Mouse (Mus musculus): ENCODE data around the gene Spop. TPM values are rescaled to one million over a fixed set of nuclear protein-coding genes. Genes with fewer than 3 reads are reported as not detected.
A peak's percentile ranks its signal among the peaks of the same experiment; 100 is the strongest.

Gene Spop
- polyA plus RNA-seq, 1 experiment, result 19.6 TPM

DNA sequence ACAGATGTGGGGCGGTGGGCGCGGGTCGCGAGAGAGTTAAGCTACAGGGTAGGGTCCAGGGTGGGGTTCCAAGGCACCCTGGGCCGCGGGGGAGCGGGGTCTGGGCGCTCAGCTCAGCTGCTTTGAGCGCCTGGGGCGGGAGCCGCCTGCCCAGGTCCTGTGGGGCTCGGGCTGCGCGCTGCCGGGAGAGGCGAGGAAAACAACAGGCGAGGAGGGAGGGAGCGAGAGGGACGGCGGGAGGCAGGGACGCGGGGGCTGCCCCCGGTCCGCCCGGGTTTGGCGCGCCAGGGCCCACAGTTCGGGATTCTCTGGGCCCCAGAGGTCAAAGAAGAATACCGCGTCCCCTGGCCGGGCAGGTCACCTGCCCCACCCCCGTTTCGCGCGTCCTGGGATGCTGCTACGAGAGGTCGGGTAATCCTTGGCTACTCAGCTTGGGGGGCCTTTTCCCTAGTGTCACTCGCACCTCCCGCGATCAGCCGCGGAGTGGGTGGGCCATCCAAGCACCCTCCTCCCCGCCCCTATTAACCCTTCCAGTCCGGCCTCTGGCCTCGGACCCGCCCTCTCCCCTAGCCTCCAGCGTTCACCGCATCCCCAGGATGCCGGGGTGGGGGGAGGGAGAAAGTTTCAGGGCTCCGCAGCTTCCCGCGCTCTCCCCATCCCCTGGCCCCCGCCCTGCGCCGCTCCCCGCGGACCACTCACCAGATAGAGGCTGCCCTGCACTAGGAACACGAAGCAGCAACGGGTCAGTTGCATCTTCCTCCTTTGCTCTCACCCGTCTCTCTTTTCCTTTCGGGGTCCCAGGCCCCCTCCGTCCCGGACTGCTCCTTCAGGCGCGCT, 99.8 kb downstream of the Spop start:
- TF ChIP-seq POLR2A (IDR thresholded peaks at IDR 0.05; ENCODE audit: control insufficient read depth, low read depth, low read length) (no peak), CTCF (IDR thresholded peaks at IDR 0.05; ENCODE audit: control insufficient read depth, insufficient read depth, insufficient replicate concordance, low read depth, low read length) (no peak)
- no peaks in the 10 kb centered on the region; the same call in 1 of the 2 replicates for H3K27me3 ChIP-seq (ENCODE audit: control insufficient read depth, insufficient read depth, low read length)
- no peaks in the 10 kb centered on the region for H3K36me3 ChIP-seq (ENCODE audit: control insufficient read depth, insufficient read depth, low read length)
- no peak overlapping the region; the same call in 1 of the 2 replicates for H3K27ac ChIP-seq (ENCODE audit: control insufficient read depth, insufficient read depth, low read depth, low read length)
- H3K4me3 ChIP-seq (ENCODE audit: control insufficient read depth, low read depth, low read length), result peak overlapping the region; percentile 71
- peaks cover 11% of the 10 kb centered on the region for H3K4me1 ChIP-seq (ENCODE audit: control insufficient read depth, insufficient read depth, low read length)

DNA sequence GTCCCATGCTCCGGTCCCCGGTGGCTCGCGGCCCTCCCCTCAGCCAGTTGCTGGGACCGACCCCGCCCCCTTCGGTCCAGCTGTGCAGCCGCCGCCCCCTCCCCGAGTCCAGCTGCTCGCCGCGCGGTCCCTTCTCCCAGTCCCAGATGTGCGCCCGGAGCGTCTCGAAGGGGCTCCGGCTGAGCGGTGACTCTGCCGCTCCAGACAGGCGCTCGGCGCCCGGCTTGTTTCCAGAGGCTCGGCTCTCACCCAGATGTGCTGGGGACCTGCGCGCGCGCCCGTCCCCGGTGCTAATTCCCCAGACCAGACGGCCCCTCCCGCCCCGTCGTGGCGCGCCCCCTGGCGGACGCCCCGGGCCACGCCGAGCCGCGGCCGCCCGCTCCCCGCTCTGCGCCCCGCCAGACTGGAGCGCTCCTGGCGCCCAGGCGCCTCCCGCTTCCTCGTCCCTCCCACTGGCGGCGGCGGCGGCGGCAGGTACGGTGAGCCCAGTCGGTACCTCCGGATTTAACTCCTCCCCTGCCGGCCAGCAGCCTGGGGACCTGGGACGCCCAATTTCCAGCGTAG, 100.5 kb downstream of the Spop start, which contains the start of gene Nxph3:
Gene Nxph3, minus strand, starts transcription at position 273 of the 564 bp plus-strand sequence.
- TF ChIP-seq CTCF (IDR thresholded peaks at IDR 0.05; ENCODE audit: control insufficient read depth, insufficient read depth, insufficient replicate concordance, low read depth, low read length), result peak; percentile 56; the same call in 1 of the 2 replicates
- no peak for TF ChIP-seq POLR2A (IDR thresholded peaks at IDR 0.05; ENCODE audit: control insufficient read depth, low read depth, low read length)
- no peak within 1 kb of the TSS; the same call in 1 of the 2 replicates for H3K27ac ChIP-seq (ENCODE audit: control insufficient read depth, insufficient read depth, low read depth, low read length)
- H3K27me3 ChIP-seq (ENCODE audit: control insufficient read depth, insufficient read depth, low read length), result no peaks in the 10 kb centered on the region; the same call in 1 of the 2 replicates
- H3K4me3 ChIP-seq (ENCODE audit: control insufficient read depth, low read depth, low read length), result peak within 1 kb of the TSS; percentile 71
- H3K36me3 ChIP-seq (ENCODE audit: control insufficient read depth, insufficient read depth, low read length), result no peaks in the 10 kb centered on the region
- H3K4me1 ChIP-seq (ENCODE audit: control insufficient read depth, insufficient read depth, low read length), result peaks cover 8% of the 10 kb centered on the region

DNA sequence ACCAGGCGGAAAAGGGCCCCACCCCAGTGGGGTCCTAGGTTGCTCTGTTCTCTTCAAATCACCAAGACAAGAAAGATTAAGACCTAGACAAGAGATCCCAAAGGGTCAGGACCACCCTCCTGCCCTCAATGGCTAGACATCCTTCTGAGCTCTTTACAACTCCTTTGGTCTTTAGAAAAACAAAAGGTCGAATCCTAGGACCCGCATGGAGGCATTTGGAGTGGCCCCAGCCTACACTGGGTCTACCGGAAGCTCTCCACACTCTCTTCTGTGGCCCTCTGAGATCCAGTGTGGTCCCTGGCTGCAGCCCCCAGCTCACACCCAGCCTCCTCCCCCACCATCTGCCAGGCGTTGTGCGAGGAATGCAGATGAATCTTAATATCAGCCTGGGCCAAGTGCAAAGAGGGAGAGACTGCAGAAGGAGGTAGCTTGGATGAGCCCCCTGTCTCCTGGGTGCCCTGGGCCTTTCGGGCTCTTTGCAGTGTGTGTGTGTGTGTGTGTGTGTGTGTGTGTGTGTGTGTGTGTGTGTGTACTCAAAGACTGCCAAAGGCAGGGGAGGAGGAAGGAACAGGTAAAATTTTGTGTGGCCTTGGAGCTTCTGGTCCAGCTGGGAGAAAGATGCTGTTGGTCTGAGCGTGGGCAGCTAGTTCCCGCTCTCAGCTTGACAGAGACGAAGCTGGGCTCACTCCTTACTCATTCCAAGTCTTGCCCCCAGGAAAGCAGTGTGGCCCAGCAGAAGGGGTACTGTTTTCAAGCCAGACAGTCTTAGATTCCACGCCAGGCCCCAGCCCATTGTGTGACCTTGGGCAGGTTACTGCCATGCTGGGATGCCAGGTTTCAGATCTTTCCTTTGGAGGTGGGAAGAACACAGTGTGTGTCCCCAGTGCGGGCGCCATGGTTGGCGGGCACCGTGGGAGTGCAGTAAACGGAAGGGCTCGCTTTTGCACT, 101.8 kb downstream of the Spop start:
- Histone ChIP-seq H3K27me3 (ENCODE audit: control insufficient read depth, insufficient read depth, low read length) (no peaks in the 10 kb centered on the region; the same call in 1 of the 2 replicates), H3K4me1 (ENCODE audit: control insufficient read depth, insufficient read depth, low read length) (peaks cover 11% of the 10 kb centered on the region)
- TF ChIP-seq POLR2A (IDR thresholded peaks at IDR 0.05; ENCODE audit: control insufficient read depth, low read depth, low read length) (no peak), CTCF (IDR thresholded peaks at IDR 0.05; ENCODE audit: control insufficient read depth, insufficient read depth, insufficient replicate concordance, low read depth, low read length) (no peak)

DNA sequence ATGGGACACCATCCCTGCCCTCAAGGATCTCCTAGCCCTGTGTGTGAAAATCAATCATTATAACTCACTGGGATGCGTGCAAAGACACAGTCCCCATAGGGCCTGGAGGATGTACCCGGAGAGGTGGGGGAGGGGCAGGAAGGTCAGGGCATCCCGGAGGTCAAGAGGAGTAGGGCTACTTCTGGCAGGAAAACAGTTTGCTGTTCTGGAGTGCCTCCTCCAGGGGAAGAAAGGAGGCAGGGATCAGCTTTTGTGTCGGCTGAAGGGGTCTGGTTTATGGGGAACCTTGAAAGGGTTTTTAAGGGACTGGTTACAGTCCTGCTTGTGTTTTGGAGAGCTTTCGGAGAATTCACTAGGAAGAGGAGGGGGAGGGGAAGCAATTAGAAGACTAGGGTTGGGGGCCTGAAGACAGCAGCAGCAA, 102.6 kb downstream of the Spop start:
- no peak for TF ChIP-seq POLR2A (IDR thresholded peaks at IDR 0.05; ENCODE audit: control insufficient read depth, low read depth, low read length)
- TF ChIP-seq CTCF (IDR thresholded peaks at IDR 0.05; ENCODE audit: control insufficient read depth, insufficient read depth, insufficient replicate concordance, low read depth, low read length), result no peak
- Histone ChIP-seq H3K4me1 (ENCODE audit: control insufficient read depth, insufficient read depth, low read length) (peaks cover 10% of the 10 kb centered on the region), H3K4me3 (ENCODE audit: control insufficient read depth, low read depth, low read length) (no peak overlapping the region), H3K27ac (ENCODE audit: control insufficient read depth, insufficient read depth, low read depth, low read length) (no peak overlapping the region), H3K36me3 (ENCODE audit: control insufficient read depth, insufficient read depth, low read length) (no peaks in the 10 kb centered on the region), H3K27me3 (ENCODE audit: control insufficient read depth, insufficient read depth, low read length) (no peaks in the 10 kb centered on the region; the same call in 1 of the 2 replicates)

More for the DNA sequence above, 101.8 kb downstream of the Spop start:
- Histone ChIP-seq H3K4me3 (ENCODE audit: control insufficient read depth, low read depth, low read length) (no peak overlapping the region), H3K36me3 (ENCODE audit: control insufficient read depth, insufficient read depth, low read length) (no peaks in the 10 kb centered on the region), H3K27ac (ENCODE audit: control insufficient read depth, insufficient read depth, low read depth, low read length) (no peak overlapping the region)

DNA sequence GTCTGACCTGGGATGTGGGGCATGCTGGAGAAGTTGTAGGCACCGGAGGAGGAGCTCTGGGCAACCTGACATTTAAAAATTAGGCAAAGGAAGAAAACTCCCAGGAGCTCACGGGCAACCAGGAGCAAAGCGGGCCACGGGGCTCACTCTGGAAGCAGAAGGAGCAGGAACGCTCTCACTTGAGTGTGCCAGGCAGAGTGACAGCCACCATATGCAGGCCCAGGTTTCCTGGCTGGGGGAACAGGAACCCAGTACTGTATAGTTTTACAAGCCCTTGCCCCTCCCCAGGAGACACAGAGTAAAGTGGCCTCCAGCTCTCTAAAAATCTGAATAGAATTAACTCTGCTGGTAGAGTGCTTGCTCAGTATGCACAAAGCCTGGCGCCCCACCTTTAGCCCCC, 103.3 kb downstream of the Spop start:
- TF ChIP-seq POLR2A (IDR thresholded peaks at IDR 0.05; ENCODE audit: control insufficient read depth, low read depth, low read length) (no peak), CTCF (IDR thresholded peaks at IDR 0.05; ENCODE audit: control insufficient read depth, insufficient read depth, insufficient replicate concordance, low read depth, low read length) (no peak)
- H3K36me3 ChIP-seq (ENCODE audit: control insufficient read depth, insufficient read depth, low read length), result no peaks in the 10 kb centered on the region
- no peak overlapping the region for H3K27ac ChIP-seq (ENCODE audit: control insufficient read depth, insufficient read depth, low read depth, low read length)
- no peak overlapping the region for H3K4me3 ChIP-seq (ENCODE audit: control insufficient read depth, low read depth, low read length)
- peaks cover 13% of the 10 kb centered on the region for H3K4me1 ChIP-seq (ENCODE audit: control insufficient read depth, insufficient read depth, low read length)
- no peaks in the 10 kb centered on the region; the same call in 1 of the 2 replicates for H3K27me3 ChIP-seq (ENCODE audit: control insufficient read depth, insufficient read depth, low read length)

DNA sequence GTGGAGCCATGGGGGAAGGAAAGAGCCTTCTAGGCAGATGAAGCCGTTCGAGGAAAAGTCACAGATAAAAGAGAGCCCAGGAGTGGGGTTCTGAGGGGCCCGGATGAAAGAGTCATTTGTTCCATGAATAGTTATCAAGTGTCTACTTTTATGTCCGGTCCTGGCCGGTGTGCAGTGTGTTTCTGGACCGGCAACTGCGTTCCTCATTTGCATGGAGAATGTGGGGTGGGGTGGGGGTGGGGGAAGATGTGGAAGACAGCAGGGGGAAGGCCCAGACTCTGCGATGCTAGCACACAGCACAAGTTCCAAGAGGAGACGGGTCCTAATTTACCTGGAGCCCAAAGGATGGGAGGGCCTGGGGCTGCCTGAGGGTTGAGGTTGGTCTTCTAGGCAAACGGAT, 105.4 kb downstream of the Spop start:
- Histone ChIP-seq H3K27ac (ENCODE audit: control insufficient read depth, insufficient read depth, low read depth, low read length) (no peak overlapping the region), H3K27me3 (ENCODE audit: control insufficient read depth, insufficient read depth, low read length) (no peaks in the 10 kb centered on the region; the same call in 1 of the 2 replicates), H3K4me1 (ENCODE audit: control insufficient read depth, insufficient read depth, low read length) (peaks cover 11% of the 10 kb centered on the region), H3K4me3 (ENCODE audit: control insufficient read depth, low read depth, low read length) (no peak overlapping the region), H3K36me3 (ENCODE audit: control insufficient read depth, insufficient read depth, low read length) (no peaks in the 10 kb centered on the region)
- TF ChIP-seq POLR2A (IDR thresholded peaks at IDR 0.05; ENCODE audit: control insufficient read depth, low read depth, low read length) (no peak), CTCF (IDR thresholded peaks at IDR 0.05; ENCODE audit: control insufficient read depth, insufficient read depth, insufficient replicate concordance, low read depth, low read length) (no peak)
